ENCODE assay signal across 9 mouse cellular contexts in the genomic region with DNA sequence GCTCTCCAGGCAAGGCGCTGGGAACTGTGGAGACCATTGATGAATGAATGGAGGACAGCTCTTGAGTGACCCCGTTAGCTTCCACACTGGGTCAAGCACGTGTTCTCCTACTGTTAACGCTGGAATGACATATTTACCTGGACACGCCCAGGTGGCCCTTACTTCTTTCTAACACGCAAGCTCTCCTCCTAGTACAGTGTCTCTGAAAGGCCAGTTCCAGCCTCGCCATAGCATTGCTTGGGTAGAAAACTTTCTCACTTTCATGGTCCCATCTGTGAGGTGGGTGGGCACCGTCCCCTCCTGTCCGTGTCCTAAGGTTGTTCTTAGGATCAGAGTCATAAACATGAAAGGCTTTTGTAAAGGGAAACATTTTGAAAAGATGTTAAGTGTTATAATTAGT. TPM values are rescaled to one million over a fixed set of nuclear protein-coding genes. Genes with fewer than 3 reads are reported as not detected.
DNase-seq lines count a peak whose midpoint lies in the region; ATAC-seq lines count a peak whose summit lies in the region.
"Had no signal": no experiment of that assay in that cellular context is flagged by ENCODE, and none has a peak within 500 bp of the region (broad histone marks: within the 10 kb centered on the region; RNA-seq: fewer than 3 reads in every experiment).

No protein-coding gene starts in this region.

- no peak for DNase-seq in heart, embryonic 10.5 days (ENCODE audit: low spot score)
- DNase-seq in heart, postnatal 10 days, result no peak
- no peak for DNase-seq in neural tube, embryonic 11.5 days (ENCODE audit: low spot score)
- no peak for DNase-seq in neural tube, embryonic 10.5 days (ENCODE audit: extremely low spot score, low spot score)
- DNase-seq in cerebellum, postnatal 4 days (ENCODE audit: low spot score in 2 of 2), result no peak
- no peak for DNase-seq in urinary bladder, adult 2 months (ENCODE audit: low spot score)
- no peak for DNase-seq in cerebellum, postnatal 25 days

- WGBS in heart, embryonic 10.5 days, result 82% methylated on average over 9 of the region's 9 CpGs
- 46% methylated on average over 9 of the region's 9 CpGs for WGBS in neural tube, embryonic 11.5 days
- WGBS in limb, embryonic 13.5 days, result 41% methylated on average over 9 of the region's 9 CpGs

- no peaks in the 10 kb centered on the region for H3K9me3 ChIP-seq in heart, embryonic 10.5 days
- no peaks in the 10 kb centered on the region for H3K9me3 ChIP-seq in neural tube, embryonic 11.5 days (ENCODE audit: control insufficient read depth, low read length)
- H3K9me3 ChIP-seq in limb, embryonic 13.5 days, result no peaks in the 10 kb centered on the region

- H3K9ac ChIP-seq in neural tube, embryonic 11.5 days (ENCODE audit: low read length), result 0 out of 2 replicates have a peak overlapping the region, but pooled peaks have one; percentile 11
- H3K9ac ChIP-seq in limb, embryonic 13.5 days, result peak overlapping the region; percentile 55

- intact Hi-C loops in heart, postnatal 10 days (cut with DNase I), result loop anchor here (1.0 to 2.0 kb wide), 3 partner anchors 103 to 267 kb away; no protein-coding TSS in a partner anchor

- no peak overlapping the region for H3K4me3 ChIP-seq in heart, embryonic 10.5 days
- peak overlapping the region; percentile 90 for H3K4me3 ChIP-seq in neural tube, embryonic 11.5 days (ENCODE audit: low read depth, low read length)
- peak overlapping the region; percentile 85 for H3K4me3 ChIP-seq in limb, embryonic 13.5 days

- ATAC-seq in neural tube, embryonic 11.5 days (ENCODE audit: insufficient read depth, low FRiP score, low TSS enrichment), result no peak
- no peak for ATAC-seq in limb, embryonic 13.5 days (ENCODE audit: low FRiP score, low read depth)

- H3K4me2 ChIP-seq in neural tube, embryonic 11.5 days (ENCODE audit: low read depth), result peak overlapping the region; percentile 86
- peak overlapping the region; percentile 88 for H3K4me2 ChIP-seq in limb, embryonic 13.5 days (replicated peaks)
- H3K4me2 ChIP-seq: liver, embryonic 11.5 days had no signal

- H3K36me3 ChIP-seq in heart, embryonic 10.5 days, result peaks cover 3% of the 10 kb centered on the region; the same call in 1 of the 2 replicates
- H3K36me3 ChIP-seq in neural tube, embryonic 11.5 days (ENCODE audit: control insufficient read depth, insufficient read depth, low read length), result peaks cover 6% of the 10 kb centered on the region
- peaks cover 29% of the 10 kb centered on the region for H3K36me3 ChIP-seq in limb, embryonic 13.5 days

- peaks cover 21% of the 10 kb centered on the region; the same call in 1 of the 2 replicates for H3K27me3 ChIP-seq in heart, embryonic 10.5 days (ENCODE audit: insufficient read depth, poor library complexity, severe bottlenecking)
- no peaks in the 10 kb centered on the region for H3K27me3 ChIP-seq in neural tube, embryonic 11.5 days (ENCODE audit: control insufficient read depth, insufficient read depth, low read length)
- H3K27me3 ChIP-seq in limb, embryonic 13.5 days, result no peaks in the 10 kb centered on the region

- peaks cover 93% of the 10 kb centered on the region for H3K4me1 ChIP-seq in heart, embryonic 10.5 days
- H3K4me1 ChIP-seq in neural tube, embryonic 11.5 days (ENCODE audit: control insufficient read depth, insufficient read depth, low read length), result peaks cover 68% of the 10 kb centered on the region
- H3K4me1 ChIP-seq in limb, embryonic 13.5 days, result peaks cover 79% of the 10 kb centered on the region

- H3K27ac ChIP-seq in heart, embryonic 10.5 days, result peak overlapping the region; percentile 19; the same call in 1 of the 2 replicates
- H3K27ac ChIP-seq in neural tube, embryonic 11.5 days (ENCODE audit: low read depth, low read length), result no peak overlapping the region
- H3K27ac ChIP-seq in limb, embryonic 13.5 days, result peak overlapping the region; percentile 100; the same call in 1 of the 2 replicates

RNA-seq across cellular contexts. Expression of gene Axin2, which starts 5.7 kb away (rescaled TPM):
- polyA plus RNA-seq in heart, embryonic 10.5 days (2016; fragmentation: Nextera tagmentation; extraction: Ambion mirVana), result 2.2 and 5.1 TPM in 2 replicates
- total RNA-seq in heart, postnatal 10 days (2021), result 1 to 10 TPM; 5.4 to 6.0 TPM
- 16.4 and 21.2 TPM in 2 replicates for polyA plus RNA-seq in neural tube, embryonic 11.5 days (2014; fragmentation: Nextera tagmentation; extraction: Ambion mirVana)
- polyA plus RNA-seq in limb, embryonic 13.5 days (2015; fragmentation: Nextera tagmentation; extraction: Ambion mirVana), result 18.1 and 19.7 TPM in 2 replicates
- polyA plus RNA-seq in urinary bladder, adult 2 months (2012; rRNA removed), result 11.3 and 12.4 TPM in 2 replicates
